Mouse (Mus musculus) spleen, adult 2 months (tissue): ENCODE measurements around the gene Gpr3.

Experiments
- CTCF ChIP-seq: fragments of 200-500 bp; IDR thresholded peaks from 2 replicates; pipeline ENCODE4 v1.5.1; 2011; ENCODE audit warnings: mild to moderate bottlenecking, inconsistent platforms; ENCODE audit not compliant: insufficient read depth, insufficient read length, insufficient replicate concordance; ENCODE audit errors: extremely low read depth
- POLR2A ChIP-seq: fragments of 200-500 bp; IDR thresholded peaks from 2 replicates; pipeline ENCODE4 v1.6.1; 2011; ENCODE audit warnings: low read depth, low read length, inconsistent platforms

- no peak for TF ChIP-seq CTCF
- no peak for TF ChIP-seq POLR2A
Measured at GRCm38 (mm10) chr4:133221701-133222100, 9.4 kb upstream of the Gpr3 start.
